Comparison of ENCODE assay signal across 9 mouse cellular contexts in the genomic region with DNA sequence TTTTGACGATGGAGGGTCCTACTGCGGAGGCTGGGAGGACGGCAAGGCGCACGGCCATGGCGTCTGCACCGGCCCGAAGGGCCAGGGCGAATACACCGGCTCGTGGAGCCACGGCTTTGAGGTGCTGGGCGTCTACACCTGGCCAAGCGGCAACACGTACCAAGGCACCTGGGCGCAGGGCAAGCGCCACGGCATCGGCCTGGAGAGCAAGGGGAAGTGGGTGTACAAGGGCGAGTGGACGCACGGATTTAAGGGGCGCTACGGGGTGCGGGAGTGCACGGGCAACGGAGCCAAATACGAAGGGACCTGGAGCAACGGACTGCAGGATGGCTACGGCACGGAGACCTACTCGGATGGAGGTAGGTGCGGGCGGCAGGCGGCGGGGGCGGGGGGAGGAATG. TPM values are rescaled to one million over a fixed set of nuclear protein-coding genes. Genes with fewer than 3 reads are reported as not detected.
A peak's percentile ranks its signal among the peaks of the same experiment; 100 is the strongest.
DNase-seq lines count a peak whose midpoint lies in the region; ATAC-seq lines count a peak whose summit lies in the region.
"Had no signal": no experiment of that assay in that cellular context is flagged by ENCODE, and none has a peak within 500 bp of the region (broad histone marks: within the 10 kb centered on the region; RNA-seq: fewer than 3 reads in every experiment).

No protein-coding gene starts in this region.

- no peaks in the 10 kb centered on the region for H3K36me3 ChIP-seq in hindbrain, embryonic 16.5 days (ENCODE audit: control insufficient read depth, insufficient read depth, low read length)
- no peaks in the 10 kb centered on the region for H3K36me3 ChIP-seq in neural tube, embryonic 13.5 days

- peaks cover 2% of the 10 kb centered on the region for H3K27me3 ChIP-seq in hindbrain, embryonic 16.5 days (replicated peaks; ENCODE audit: control insufficient read depth, insufficient read depth, low read length)
- peaks cover 56% of the 10 kb centered on the region for H3K27me3 ChIP-seq in neural tube, embryonic 13.5 days

- peak; percentile 31; the same call in 1 of the 2 replicates for ATAC-seq in hindbrain, embryonic 16.5 days
- ATAC-seq in neural tube, embryonic 13.5 days (ENCODE audit: low read depth), result peak; percentile 30; the same call in 1 of the 2 replicates
- no peak for ATAC-seq in erythroblast, adult 5-6 weeks (replicated peaks; ENCODE audit: low FRiP score, poor library complexity, severe bottlenecking)

- peak overlapping the region; percentile 84 for H3K9ac ChIP-seq in hindbrain, embryonic 16.5 days (ENCODE audit: low read depth, low read length)
- peak overlapping the region; percentile 90 for H3K9ac ChIP-seq in neural tube, embryonic 13.5 days

- peak; percentile 49 to 57 for DNase-seq in left cerebral cortex, postnatal 36 days (ENCODE audit: low spot score in 2 of 2)
- no peak for DNase-seq in left cerebral cortex, adult 11 months (ENCODE audit: low spot score)
- peak; percentile 51 to 66 for DNase-seq in cerebellum, postnatal 36 days
- no peak for DNase-seq in urinary bladder, postnatal 25 days (ENCODE audit: low spot score)
- DNase-seq: adrenal gland, postnatal 25 days; thymus, postnatal 25 days had no signal

- intact Hi-C loops in left cerebral cortex, postnatal 36 days (cut with DNase I), result loop anchor here (5.0 kb wide), 4 partner anchors 37 to 97 kb away; a partner anchor contains a TSS

- WGBS in hindbrain, embryonic 16.5 days, result under 1% methylated on average over 30 of the region's 37 CpGs
- under 1% methylated on average over 35 of the region's 37 CpGs for WGBS in neural tube, embryonic 13.5 days

- H3K27ac ChIP-seq in hindbrain, embryonic 16.5 days (ENCODE audit: low read depth, low read length), result peak overlapping the region; percentile 78
- H3K27ac ChIP-seq in neural tube, embryonic 13.5 days (replicated peaks), result peak overlapping the region; percentile 81

- peak overlapping the region; percentile 76 for H3K4me3 ChIP-seq in hindbrain, embryonic 16.5 days (ENCODE audit: low read length)
- H3K4me3 ChIP-seq in neural tube, embryonic 13.5 days, result peak overlapping the region; percentile 79

- H3K4me1 ChIP-seq in hindbrain, embryonic 16.5 days (ENCODE audit: control insufficient read depth, insufficient read depth, low read depth, low read length), result peaks cover 18% of the 10 kb centered on the region
- peaks cover 41% of the 10 kb centered on the region for H3K4me1 ChIP-seq in neural tube, embryonic 13.5 days (replicated peaks)

- peak overlapping the region; percentile 78 for H3K4me2 ChIP-seq in hindbrain, embryonic 16.5 days (ENCODE audit: low read length)
- peak overlapping the region; percentile 91 for H3K4me2 ChIP-seq in neural tube, embryonic 13.5 days

- no peaks in the 10 kb centered on the region for H3K9me3 ChIP-seq in hindbrain, embryonic 16.5 days (ENCODE audit: control insufficient read depth, low read length)
- H3K9me3 ChIP-seq in neural tube, embryonic 13.5 days, result no peaks in the 10 kb centered on the region

RNA-seq across cellular contexts. Expression of a gene that starts 1.2 kb away (rescaled TPM):
- 100 to 1,000 TPM; 280 to 293 TPM for total RNA-seq in left cerebral cortex, postnatal 36 days (2021)
- polyA plus RNA-seq in hindbrain, embryonic 16.5 days (2015; fragmentation: Nextera tagmentation; extraction: Ambion mirVana), result 106 and 118 TPM in 2 replicates
- polyA plus RNA-seq in neural tube, embryonic 13.5 days (2015; fragmentation: Nextera tagmentation; extraction: Ambion mirVana), result 101 and 104 TPM in 2 replicates
- total RNA-seq in erythroblast, adult 5-6 weeks (2015; ENCODE audit: low replicate concordance), result not detected in 2 replicates
- total RNA-seq in erythroblast, adult 5-6 weeks (2017; ENCODE audit: low replicate concordance), result not detected in 2 replicates

Comparison
In these comparisons a context has a peak if more than half of its experiments do, and no peak if none do; other contexts are left out.
1. DNase-seq: peak in left cerebral cortex, postnatal 36 days (2 of 2) and cerebellum, postnatal 36 days (2 of 2); none in left cerebral cortex, adult 11 months (single experiment) and urinary bladder, postnatal 25 days (single experiment).
2. RNA of a gene that starts 1.2 kb away (total RNA-seq): 280 to 293 TPM in left cerebral cortex, postnatal 36 days; not detected in erythroblast, adult 5-6 weeks; every median in the first group is over 100 times any median in the second.